In the genomic region with DNA sequence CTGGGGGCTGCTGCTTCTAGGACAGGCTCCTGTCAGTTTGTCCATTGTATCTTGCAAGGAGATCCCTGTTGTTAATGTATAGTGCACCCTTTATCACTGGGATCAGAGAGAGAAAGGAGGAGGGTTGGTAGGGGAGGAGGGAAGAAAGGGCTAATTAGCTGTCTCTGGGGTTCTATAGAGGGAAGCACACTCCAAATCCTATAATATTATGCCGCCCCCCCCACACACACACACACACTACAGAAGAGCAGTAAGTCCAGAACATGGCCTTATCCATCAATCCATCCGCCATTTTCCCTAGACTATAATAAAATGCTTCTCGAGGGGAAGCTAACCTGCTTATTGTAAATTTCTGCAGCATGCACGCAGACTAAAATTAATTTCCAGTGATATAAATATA, we compare ENCODE assay signal across 28 mouse cellular contexts.
DNase-seq lines count a peak whose midpoint lies in the region; ATAC-seq and TF ChIP-seq lines count a peak whose summit lies in the region.
"Had no signal": no experiment of that assay in that cellular context is flagged by ENCODE, and none has a peak within 500 bp of the region (broad histone marks: within the 10 kb centered on the region; RNA-seq: fewer than 3 reads in every experiment).

No protein-coding gene starts in this region.

- WGBS in hindbrain, embryonic 13.5 days: 73% methylated on average over 4 of the region's 4 CpGs
- WGBS in hindbrain, postnatal 0 days: 77% methylated on average over 4 of the region's 4 CpGs
- 62% methylated on average over 4 of the region's 4 CpGs for WGBS in neural tube, embryonic 12.5 days
- 44% methylated on average over 4 of the region's 4 CpGs for WGBS in neural tube, embryonic 15.5 days

- TF ChIP-seq CTCF in hindbrain, postnatal 0 days (IDR thresholded peaks at IDR 0.05; ENCODE audit: low read depth): no peak

- 0 out of 2 replicates have a peak, but pooled peaks have one; percentile 47 for ATAC-seq in hindbrain, embryonic 13.5 days (ENCODE audit: low FRiP score)
- ATAC-seq in hindbrain, postnatal 0 days: no peak
- ATAC-seq in neural tube, embryonic 12.5 days (ENCODE audit: low FRiP score, low read depth): peak; percentile 54; the same call in 1 of the 2 replicates
- ATAC-seq in neural tube, embryonic 15.5 days (ENCODE audit: low FRiP score): no peak
- ATAC-seq: activated CD4-positive, CD25-positive, alpha-beta regulatory T cell, adult 4 months; CD4-positive, CD25-positive, alpha-beta regulatory T cell, adult 4 months; forebrain, embryonic 14.5 days; forebrain, embryonic 16.5 days; Patski had no signal

- no peaks in the 10 kb centered on the region for H3K9me3 ChIP-seq in hindbrain, embryonic 13.5 days
- no peaks in the 10 kb centered on the region for H3K9me3 ChIP-seq in hindbrain, postnatal 0 days (ENCODE audit: low read length)
- no peaks in the 10 kb centered on the region for H3K9me3 ChIP-seq in neural tube, embryonic 12.5 days
- no peaks in the 10 kb centered on the region for H3K9me3 ChIP-seq in neural tube, embryonic 15.5 days (replicated peaks)
- H3K9me3 ChIP-seq: embryonic facial prominence, embryonic 13.5 days; embryonic facial prominence, embryonic 15.5 days; forebrain, embryonic 10.5 days; forebrain, embryonic 12.5 days had no signal

- no peak overlapping the region for H3K4me2 ChIP-seq in hindbrain, embryonic 13.5 days
- H3K4me2 ChIP-seq in hindbrain, postnatal 0 days (ENCODE audit: low read depth, low read length): no peak overlapping the region
- H3K4me2 ChIP-seq in neural tube, embryonic 12.5 days (replicated peaks): no peak overlapping the region
- no peak overlapping the region for H3K4me2 ChIP-seq in neural tube, embryonic 15.5 days
- H3K4me2 ChIP-seq: embryonic facial prominence, embryonic 13.5 days; embryonic facial prominence, embryonic 15.5 days; forebrain, embryonic 12.5 days had no signal

- no peak overlapping the region for H3K9ac ChIP-seq in hindbrain, embryonic 13.5 days
- H3K9ac ChIP-seq in hindbrain, postnatal 0 days (replicated peaks; ENCODE audit: low read length): no peak overlapping the region
- H3K9ac ChIP-seq in neural tube, embryonic 12.5 days: no peak overlapping the region
- no peak overlapping the region for H3K9ac ChIP-seq in neural tube, embryonic 15.5 days (replicated peaks)
- H3K9ac ChIP-seq: embryonic facial prominence, embryonic 13.5 days; embryonic facial prominence, embryonic 15.5 days; forebrain, embryonic 12.5 days had no signal

- H3K27ac ChIP-seq in hindbrain, embryonic 13.5 days: peak overlapping the region; percentile 62
- no peak overlapping the region for H3K27ac ChIP-seq in hindbrain, postnatal 0 days
- H3K27ac ChIP-seq in neural tube, embryonic 12.5 days: no peak overlapping the region; the same call in 1 of the 2 replicates
- peak overlapping the region; percentile 54; the same call in 1 of the 2 replicates for H3K27ac ChIP-seq in neural tube, embryonic 15.5 days (replicated peaks)
- H3K27ac ChIP-seq: embryonic facial prominence, embryonic 13.5 days; embryonic facial prominence, embryonic 15.5 days; forebrain, embryonic 10.5 days; forebrain, embryonic 12.5 days had no signal

- no peaks in the 10 kb centered on the region for H3K27me3 ChIP-seq in hindbrain, embryonic 13.5 days
- H3K27me3 ChIP-seq in hindbrain, postnatal 0 days (ENCODE audit: insufficient read depth, low read length): no peaks in the 10 kb centered on the region
- no peaks in the 10 kb centered on the region for H3K27me3 ChIP-seq in neural tube, embryonic 12.5 days (replicated peaks)
- no peaks in the 10 kb centered on the region for H3K27me3 ChIP-seq in neural tube, embryonic 15.5 days (replicated peaks)
- H3K27me3 ChIP-seq: CH12.LX; embryonic facial prominence, embryonic 13.5 days; embryonic facial prominence, embryonic 15.5 days; forebrain, embryonic 12.5 days; Patski had no signal

- peaks cover 17% of the 10 kb centered on the region for H3K4me1 ChIP-seq in hindbrain, embryonic 13.5 days (replicated peaks)
- no peaks in the 10 kb centered on the region for H3K4me1 ChIP-seq in hindbrain, postnatal 0 days (ENCODE audit: insufficient read depth, low read length)
- 0 out of 2 replicates have a peak, but pooled peaks cover 15% of the 10 kb centered on the region for H3K4me1 ChIP-seq in neural tube, embryonic 12.5 days
- H3K4me1 ChIP-seq in neural tube, embryonic 15.5 days: peaks cover 26% of the 10 kb centered on the region
- H3K4me1 ChIP-seq: forebrain, embryonic 10.5 days had no signal

- no peaks in the 10 kb centered on the region for H3K36me3 ChIP-seq in hindbrain, embryonic 13.5 days
- H3K36me3 ChIP-seq in hindbrain, postnatal 0 days (ENCODE audit: insufficient read depth, low read length): no peaks in the 10 kb centered on the region
- H3K36me3 ChIP-seq in neural tube, embryonic 12.5 days: no peaks in the 10 kb centered on the region
- no peaks in the 10 kb centered on the region for H3K36me3 ChIP-seq in neural tube, embryonic 15.5 days
- H3K36me3 ChIP-seq: embryonic facial prominence, embryonic 13.5 days; embryonic facial prominence, embryonic 15.5 days; forebrain, embryonic 10.5 days; forebrain, embryonic 12.5 days; G1E had no signal

- no peak overlapping the region for H3K4me3 ChIP-seq in hindbrain, embryonic 13.5 days
- no peak overlapping the region for H3K4me3 ChIP-seq in hindbrain, postnatal 0 days (ENCODE audit: low read length)
- no peak overlapping the region for H3K4me3 ChIP-seq in neural tube, embryonic 12.5 days
- no peak overlapping the region for H3K4me3 ChIP-seq in neural tube, embryonic 15.5 days (replicated peaks)
- H3K4me3 ChIP-seq: embryonic facial prominence, embryonic 13.5 days; embryonic facial prominence, embryonic 15.5 days; erythroblast, embryonic 14.5 days; forebrain, embryonic 10.5 days; forebrain, embryonic 12.5 days had no signal

- no peak for DNase-seq in hindbrain, postnatal 0 days (ENCODE audit: low spot score)
- no peak for DNase-seq in neural tube, embryonic 10.5 days (ENCODE audit: extremely low spot score, low spot score)
- DNase-seq in embryo, embryonic 10 days (ENCODE audit: low spot score): no peak
- DNase-seq: adrenal gland, adult 8-10 months; adrenal gland, postnatal 14 days; adrenal gland, postnatal 36 days; B cell, adult 2 months; cerebellum, adult 11-12 months; cerebellum, adult 2 months; cerebellum, adult 9-10 months; cerebellum, postnatal 10 days; cerebellum, postnatal 25 days; embryo, embryonic 11 days had no signal

Comparison
In these comparisons a context has a peak if more than half of its experiments do, and no peak if none do; other contexts are left out.
1. ATAC-seq: peak in hindbrain, embryonic 13.5 days (single experiment) and neural tube, embryonic 12.5 days (single experiment); none in hindbrain, postnatal 0 days (single experiment) and neural tube, embryonic 15.5 days (single experiment).
2. H3K27ac ChIP-seq: peak in hindbrain, embryonic 13.5 days (single experiment) and neural tube, embryonic 15.5 days (single experiment); none in hindbrain, postnatal 0 days (single experiment) and neural tube, embryonic 12.5 days (single experiment).